Mouse (Mus musculus) heart, adult 2 months (tissue): Measurements from ENCODE around the gene Ahcyl2.

Experiments used
- CTCF ChIP-seq: fragments of 200-600 bp; IDR thresholded peaks from 2 replicates; pipeline ENCODE4 v1.8.1; 2022; ENCODE audit warnings: antibody characterized with exemption, mild to moderate bottlenecking, moderate library complexity
- POLR2A ChIP-seq: fragments of 200-500 bp; IDR thresholded peaks from 2 replicates; pipeline ENCODE4 v1.6.1; 2011; ENCODE audit warnings: mild to moderate bottlenecking, low read depth, low read length, control low read depth; ENCODE audit not compliant: insufficient read depth

- TF ChIP-seq CTCF (no peak), POLR2A (no peak)
These were observed 14.4 kb downstream of the Ahcyl2 start for GRCm38 (mm10) chr6:29782239-29782638.
